Mouse (Mus musculus) ES-E14 (cell line): ENCODE results near the gene Rapgef2.

ENCODE experiments used
- CHD2 ChIP-seq: IDR thresholded peaks from 2 replicates; pipeline ENCODE4 v1.6.1; 2014; ENCODE audit warnings: mild to moderate bottlenecking, low read depth, low read length, inconsistent platforms
- HCFC1 ChIP-seq: IDR thresholded peaks from 2 replicates; pipeline ENCODE4 v1.6.1; 2012; ENCODE audit warnings: low read length, inconsistent platforms, borderline replicate concordance; ENCODE audit not compliant: insufficient read depth
- MAFK ChIP-seq: IDR thresholded peaks from 2 replicates; pipeline ENCODE4 v1.6.1; 2014; ENCODE audit warnings: mild to moderate bottlenecking, low read depth, low read length, inconsistent platforms; ENCODE audit not compliant: insufficient read depth
- ZNF384 ChIP-seq: IDR thresholded peaks from 2 replicates; pipeline ENCODE4 v1.6.1; 2012; ENCODE audit warnings: low read depth, low read length, inconsistent platforms

DNA sequence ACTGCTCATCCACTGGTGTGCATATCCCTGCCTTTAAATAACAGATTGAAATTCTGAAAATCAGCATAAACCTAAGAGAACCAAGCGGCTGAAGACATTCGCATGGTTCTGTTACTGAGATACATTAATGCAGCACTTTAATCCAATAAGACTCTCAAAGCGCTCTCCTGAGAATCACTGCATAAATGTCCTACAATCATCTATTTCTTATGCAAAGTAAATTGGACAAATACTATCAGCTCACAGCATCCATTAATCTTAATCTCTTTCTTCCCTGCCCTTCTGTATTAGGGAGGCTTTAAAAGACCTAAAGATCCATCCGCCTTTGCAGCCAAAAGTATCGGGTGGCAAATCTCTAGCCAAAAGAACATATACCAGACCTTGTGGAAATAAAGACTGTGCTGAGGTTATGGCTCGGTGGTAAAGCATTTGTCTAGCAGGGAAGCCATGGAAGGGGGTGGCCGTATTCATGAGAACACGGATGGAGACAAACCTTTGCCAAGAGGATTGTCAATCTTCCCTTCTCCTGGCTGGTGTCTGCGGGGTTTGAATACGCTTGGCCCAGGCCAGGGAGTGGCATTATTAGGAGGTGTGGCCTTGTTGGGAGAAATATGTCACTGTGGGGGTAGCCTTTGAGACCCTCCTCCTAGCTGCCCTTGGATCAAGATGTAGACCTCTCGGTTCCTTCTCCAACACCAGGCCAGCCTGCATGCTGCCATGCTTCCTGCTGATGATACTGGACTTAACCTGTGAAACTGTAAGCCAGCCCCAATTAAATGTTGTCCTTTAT is 10.3 kb downstream of the Rapgef2 start:
- TF ChIP-seq ZNF384 (no peak), CHD2 (no peak), MAFK (no peak), HCFC1 (no peak)
